Comparison of ENCODE assay signal across 8 mouse cellular contexts in genomic region chr10:117844279-117844678, GRCm38 (mm10). TPM values are rescaled to one million over a fixed set of nuclear protein-coding genes. Genes with fewer than 3 reads are reported as not detected.
DNase-seq lines count a peak whose midpoint lies in the region; ATAC-seq and TF ChIP-seq lines count a peak whose summit lies in the region.

No protein-coding gene starts in this region.

- no peak overlapping the region for H3K27ac ChIP-seq in liver, adult 2 months (replicated peaks; ENCODE audit: insufficient read depth, low read depth, low read length)
- H3K27ac ChIP-seq in embryonic facial prominence, embryonic 11.5 days (replicated peaks; ENCODE audit: low read depth, low read length): no peak overlapping the region
- H3K27ac ChIP-seq in intestine, embryonic 15.5 days: no peak overlapping the region
- no peak overlapping the region for H3K27ac ChIP-seq in neural tube, embryonic 12.5 days

- H3K27me3 ChIP-seq in liver, adult 2 months (ENCODE audit: control insufficient read depth, insufficient read depth, low read length): no peaks in the 10 kb centered on the region
- H3K27me3 ChIP-seq in embryonic facial prominence, embryonic 11.5 days (ENCODE audit: control insufficient read depth, insufficient read depth, low read length): no peaks in the 10 kb centered on the region
- H3K27me3 ChIP-seq in intestine, embryonic 15.5 days (replicated peaks): no peaks in the 10 kb centered on the region
- no peaks in the 10 kb centered on the region for H3K27me3 ChIP-seq in neural tube, embryonic 12.5 days (replicated peaks)

- peaks cover 7% of the 10 kb centered on the region; the same call in 1 of the 2 replicates for H3K4me1 ChIP-seq in liver, adult 2 months (ENCODE audit: control insufficient read depth, insufficient read depth, low read length)
- no peaks in the 10 kb centered on the region; the same call in 1 of the 2 replicates for H3K4me1 ChIP-seq in embryonic facial prominence, embryonic 11.5 days (ENCODE audit: control insufficient read depth, insufficient read depth, low read length)
- H3K4me1 ChIP-seq in intestine, embryonic 15.5 days (replicated peaks): peaks cover 10% of the 10 kb centered on the region; the same call in 1 of the 2 replicates
- H3K4me1 ChIP-seq in neural tube, embryonic 12.5 days: peaks cover 17% of the 10 kb centered on the region

- H3K9me3 ChIP-seq in embryonic facial prominence, embryonic 11.5 days (replicated peaks; ENCODE audit: control insufficient read depth, low read length): no peaks in the 10 kb centered on the region
- H3K9me3 ChIP-seq in intestine, embryonic 15.5 days: no peaks in the 10 kb centered on the region
- H3K9me3 ChIP-seq in neural tube, embryonic 12.5 days: no peaks in the 10 kb centered on the region

- H3K9ac ChIP-seq in liver, adult 2 months (ENCODE audit: low read depth, low read length): no peak overlapping the region
- H3K9ac ChIP-seq in embryonic facial prominence, embryonic 11.5 days (replicated peaks; ENCODE audit: low read length): no peak overlapping the region
- no peak overlapping the region for H3K9ac ChIP-seq in intestine, embryonic 15.5 days
- 0 out of 2 replicates have a peak overlapping the region, but pooled peaks have one; percentile 93 for H3K9ac ChIP-seq in neural tube, embryonic 12.5 days

- 17% methylated on average over 5 of the region's 5 CpGs for WGBS in liver, adult 2 months
- WGBS in embryonic facial prominence, embryonic 11.5 days: 46% methylated on average over 5 of the region's 5 CpGs
- 12% methylated on average over 5 of the region's 5 CpGs for WGBS in intestine, embryonic 15.5 days
- 33% methylated on average over 5 of the region's 5 CpGs for WGBS in neural tube, embryonic 12.5 days

- H3K36me3 ChIP-seq in liver, adult 2 months (ENCODE audit: control insufficient read depth, insufficient read depth, low read length): no peaks in the 10 kb centered on the region
- H3K36me3 ChIP-seq in embryonic facial prominence, embryonic 11.5 days (replicated peaks; ENCODE audit: control insufficient read depth, insufficient read depth, low read depth, low read length): no peaks in the 10 kb centered on the region
- no peaks in the 10 kb centered on the region for H3K36me3 ChIP-seq in intestine, embryonic 15.5 days
- no peaks in the 10 kb centered on the region for H3K36me3 ChIP-seq in neural tube, embryonic 12.5 days

- TF ChIP-seq POLR2A in liver, adult 2 months (IDR thresholded peaks at IDR 0.05; ENCODE audit: extremely low read depth, insufficient read depth, low read length): no peak

- peak overlapping the region; percentile 59 for H3K4me2 ChIP-seq in embryonic facial prominence, embryonic 11.5 days (ENCODE audit: low read depth, low read length)
- peak overlapping the region; percentile 56 for H3K4me2 ChIP-seq in intestine, embryonic 15.5 days (replicated peaks)
- peak overlapping the region; percentile 67 for H3K4me2 ChIP-seq in neural tube, embryonic 12.5 days (replicated peaks)

- H3K4me3 ChIP-seq in liver, adult 2 months (ENCODE audit: insufficient read depth, low read depth, low read length): peak overlapping the region; percentile 96; the same call in 1 of the 2 replicates
- H3K4me3 ChIP-seq in embryonic facial prominence, embryonic 11.5 days (ENCODE audit: low read depth, low read length): peak overlapping the region; percentile 97
- peak overlapping the region; percentile 87 for H3K4me3 ChIP-seq in intestine, embryonic 15.5 days (replicated peaks)
- H3K4me3 ChIP-seq in neural tube, embryonic 12.5 days: peak overlapping the region; percentile 94; the same call in 1 of the 2 replicates

- DNase-seq in liver, adult 2 months (ENCODE audit: extremely low read depth, low read depth, low spot score): no peak
- no peak for DNase-seq in liver
- no peak for DNase-seq in embryonic facial prominence, embryonic 11.5 days (ENCODE audit: low spot score)
- no peak for DNase-seq in frontal cortex, postnatal 10 days (ENCODE audit: low spot score in 2 of 2)
- no peak for DNase-seq in adrenal gland, postnatal 4 days (ENCODE audit: low spot score in 2 of 2)
- DNase-seq in urinary bladder, postnatal 25 days (ENCODE audit: low spot score): no peak

- no peak for TF ChIP-seq CTCF in liver, adult 2 months (IDR thresholded peaks at IDR 0.05; ENCODE audit: low read depth, low read length)

- ATAC-seq in embryonic facial prominence, embryonic 11.5 days (replicated peaks; ENCODE audit: insufficient number of reproducible peaks, low FRiP score, low TSS enrichment, low read depth): no peak
- no peak for ATAC-seq in intestine, embryonic 15.5 days
- ATAC-seq in neural tube, embryonic 12.5 days (ENCODE audit: low FRiP score, low read depth): no peak

- peaks cover 26% of the 10 kb centered on the region for H3K79me2 ChIP-seq in liver, adult 2 months (ENCODE audit: control insufficient read depth, insufficient read depth, low read length)

RNA-seq across cellular contexts. Expression of gene Rap1b, which starts 1.6 kb away (rescaled TPM):
- total RNA-seq in liver, adult 2 months (2014; rRNA removed): 44.6 and 47.7 TPM in 2 replicates
- polyA plus RNA-seq in liver, adult 2 months (2012; rRNA removed): 12.5 and 14.5 TPM in 2 replicates
- 179 and 182 TPM in 2 replicates for polyA plus RNA-seq in embryonic facial prominence, embryonic 11.5 days (2014; fragmentation: Nextera tagmentation; extraction: Ambion mirVana)
- 169 and 180 TPM in 2 replicates for polyA plus RNA-seq in intestine, embryonic 15.5 days (2015; fragmentation: Nextera tagmentation; extraction: Ambion mirVana)
- 144 and 156 TPM in 2 replicates for polyA plus RNA-seq in neural tube, embryonic 12.5 days (2016; fragmentation: Nextera tagmentation; extraction: Ambion mirVana)
- total RNA-seq in adrenal gland, postnatal 4 days (2021): 100 to 1,000 TPM; 143 to 149 TPM

RNA-seq across cellular contexts. Expression of gene Nup107, which starts 51.8 kb away (rescaled TPM):
- total RNA-seq in liver, adult 2 months (2014; rRNA removed): 4.1 and 4.4 TPM in 2 replicates
- 1.2 and 1.8 TPM in 2 replicates for polyA plus RNA-seq in liver, adult 2 months (2012; rRNA removed)
- polyA plus RNA-seq in embryonic facial prominence, embryonic 11.5 days (2014; fragmentation: Nextera tagmentation; extraction: Ambion mirVana): 106 and 122 TPM in 2 replicates
- 58.8 and 60.8 TPM in 2 replicates for polyA plus RNA-seq in intestine, embryonic 15.5 days (2015; fragmentation: Nextera tagmentation; extraction: Ambion mirVana)
- 63.2 and 67.1 TPM in 2 replicates for polyA plus RNA-seq in neural tube, embryonic 12.5 days (2016; fragmentation: Nextera tagmentation; extraction: Ambion mirVana)
- 10 to 100 TPM; 28.7 to 30.2 TPM for total RNA-seq in adrenal gland, postnatal 4 days (2021)

Comparison
In these comparisons a context has a peak if more than half of its experiments do, and no peak if none do; other contexts are left out.
1. RNA of gene Nup107, which starts 51.8 kb away (polyA plus RNA-seq): 106 to 122 TPM in embryonic facial prominence, embryonic 11.5 days, 63.2 to 67.1 TPM in neural tube, embryonic 12.5 days and 58.8 to 60.8 TPM in intestine, embryonic 15.5 days; 1.2 to 1.8 TPM in liver, adult 2 months; every median in the first group is over 10 times any median in the second.
2. Peak in every context shown above with its lines, with median percentiles within 50 percentile points of each other: H3K4me3 ChIP-seq and H3K4me2 ChIP-seq.